Mouse (Mus musculus) c-Kit-positive CD71-positive TER-119-positive erythroid progenitor cells, embryonic 14.5 days (primary cell): ENCODE data around the gene Gm17617.
A peak's percentile ranks its signal among the peaks of the same experiment; 100 is the strongest.
"Not testable (repeated sequence)": the region's sequence is repeated elsewhere in the genome, so short reads cannot be mapped to it uniquely, and the experiment has no call there.

Experiments used
- DNase-seq: peaks from one replicate; pipeline ENCODE4 v3.0.0-alpha.2; 2013; ENCODE audit warnings: low spot score

The Gm17617 gene

DNA sequence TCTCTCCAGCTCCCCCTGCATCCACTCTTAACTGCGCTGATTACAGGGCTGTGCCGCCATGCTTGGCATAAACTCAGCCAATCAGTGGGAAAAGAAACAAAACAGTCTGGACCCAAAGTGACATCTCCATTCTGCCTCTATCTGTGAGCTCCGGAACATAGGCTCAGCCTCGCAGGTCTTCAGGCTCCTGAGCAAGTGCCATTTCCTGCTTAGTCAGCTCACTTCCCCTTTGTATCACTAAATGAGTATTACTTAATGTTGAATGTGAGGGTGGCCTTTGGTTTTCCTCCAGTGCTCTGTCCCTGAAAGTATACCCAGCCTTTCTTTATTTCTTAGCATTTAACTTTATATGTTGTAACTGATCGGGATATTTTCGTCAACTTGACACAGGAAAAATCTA is 8.4 kb downstream of the Gm17617 start:
- DNase-seq, result no peak

DNA sequence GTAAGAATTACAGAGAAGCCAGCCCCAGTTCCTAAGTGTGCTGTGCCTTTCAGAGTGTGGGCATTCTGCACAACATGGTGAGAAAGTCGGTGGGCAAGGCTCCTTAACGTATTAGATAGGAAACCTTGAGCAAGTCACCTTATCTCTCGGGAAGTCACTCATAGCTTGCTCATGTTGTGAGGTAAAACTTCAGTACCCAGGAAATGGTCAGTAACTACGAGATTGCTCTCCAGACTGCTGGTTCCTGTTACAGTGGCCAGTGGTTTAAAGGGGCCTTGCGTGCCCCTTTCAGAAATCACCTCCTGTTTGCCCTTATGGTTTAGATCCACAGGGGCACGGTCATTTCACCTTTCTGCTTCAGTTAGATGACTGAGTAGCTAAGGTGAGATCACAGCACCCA is 19.0 kb downstream of the Gm17617 start:
- no peak for DNase-seq

DNA sequence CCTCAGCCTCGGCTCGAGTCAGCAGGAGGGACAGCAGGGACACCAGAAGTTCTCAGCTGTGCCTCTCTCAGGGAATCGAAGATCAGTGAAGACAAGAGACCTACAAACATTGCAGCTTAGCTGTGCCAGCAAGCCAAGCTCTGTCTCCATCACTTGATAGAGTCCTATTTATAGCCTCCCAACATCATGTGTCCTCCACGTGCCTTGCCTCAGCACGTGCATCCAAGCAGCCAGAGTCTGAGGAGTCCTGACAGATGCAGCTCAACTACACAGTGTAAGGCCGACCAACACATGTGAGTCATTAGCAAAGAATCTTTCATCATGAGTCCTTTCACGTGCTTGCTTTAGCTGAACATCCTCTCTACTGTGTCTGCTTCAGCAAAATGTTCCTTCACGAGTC is 25.7 kb downstream of the Gm17617 start:
- no peak for DNase-seq

DNA sequence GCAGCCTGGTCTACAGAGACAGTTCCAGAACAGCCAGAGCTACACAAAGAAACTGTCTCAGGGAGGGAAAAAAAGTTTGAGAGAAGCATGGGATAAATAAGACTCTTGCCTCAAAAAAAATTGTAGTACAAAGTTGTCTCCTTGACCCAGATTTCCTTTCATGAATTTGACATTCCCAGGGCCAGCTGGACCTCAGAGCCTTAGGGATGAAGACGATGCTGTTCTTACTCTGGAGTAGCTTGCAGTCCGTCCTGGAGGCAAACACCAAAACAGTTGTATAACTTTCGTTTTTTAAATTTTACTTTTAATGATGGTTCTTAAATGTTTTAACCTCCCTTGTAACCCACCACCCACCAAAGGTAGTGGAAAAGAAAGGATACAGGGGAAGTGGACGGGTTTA is 26.2 kb downstream of the Gm17617 start:
- DNase-seq, result no peak

DNA sequence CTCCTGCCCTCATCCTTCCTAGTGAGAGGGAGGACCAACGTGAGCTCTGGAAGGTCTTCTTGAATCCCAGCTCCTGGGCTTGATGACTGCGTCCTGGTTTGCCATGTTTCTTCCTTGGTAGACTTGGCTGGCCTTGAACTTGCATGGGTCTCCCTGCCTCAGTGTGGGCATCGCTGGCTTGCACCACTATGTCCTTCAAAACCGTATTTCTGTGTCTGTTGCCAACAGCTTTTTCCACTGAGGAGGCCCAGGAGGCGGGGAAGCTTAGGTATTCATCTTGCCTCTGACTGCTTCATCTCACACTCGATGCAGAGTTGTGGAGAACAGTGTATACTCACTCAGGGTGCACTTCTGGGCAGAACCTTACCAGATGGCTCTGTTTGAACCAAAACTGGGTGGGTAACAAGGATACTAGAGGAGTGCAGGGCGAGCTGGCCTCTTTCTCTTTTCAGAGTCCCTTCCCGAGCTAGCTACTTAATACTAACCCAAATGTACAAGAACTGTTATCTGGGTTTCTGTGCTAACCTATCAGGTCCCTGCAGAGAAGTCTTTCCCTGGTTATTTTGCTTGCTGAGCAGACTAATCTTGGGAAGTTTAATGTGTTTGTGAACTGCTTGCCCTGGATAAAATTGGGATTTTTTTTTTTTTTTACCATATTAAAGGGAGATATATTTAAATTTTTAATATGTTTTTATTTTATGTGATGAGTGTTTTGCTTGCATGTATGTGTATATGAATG is 27.2 kb downstream of the Gm17617 start:
- peak; percentile 44 for DNase-seq

DNA sequence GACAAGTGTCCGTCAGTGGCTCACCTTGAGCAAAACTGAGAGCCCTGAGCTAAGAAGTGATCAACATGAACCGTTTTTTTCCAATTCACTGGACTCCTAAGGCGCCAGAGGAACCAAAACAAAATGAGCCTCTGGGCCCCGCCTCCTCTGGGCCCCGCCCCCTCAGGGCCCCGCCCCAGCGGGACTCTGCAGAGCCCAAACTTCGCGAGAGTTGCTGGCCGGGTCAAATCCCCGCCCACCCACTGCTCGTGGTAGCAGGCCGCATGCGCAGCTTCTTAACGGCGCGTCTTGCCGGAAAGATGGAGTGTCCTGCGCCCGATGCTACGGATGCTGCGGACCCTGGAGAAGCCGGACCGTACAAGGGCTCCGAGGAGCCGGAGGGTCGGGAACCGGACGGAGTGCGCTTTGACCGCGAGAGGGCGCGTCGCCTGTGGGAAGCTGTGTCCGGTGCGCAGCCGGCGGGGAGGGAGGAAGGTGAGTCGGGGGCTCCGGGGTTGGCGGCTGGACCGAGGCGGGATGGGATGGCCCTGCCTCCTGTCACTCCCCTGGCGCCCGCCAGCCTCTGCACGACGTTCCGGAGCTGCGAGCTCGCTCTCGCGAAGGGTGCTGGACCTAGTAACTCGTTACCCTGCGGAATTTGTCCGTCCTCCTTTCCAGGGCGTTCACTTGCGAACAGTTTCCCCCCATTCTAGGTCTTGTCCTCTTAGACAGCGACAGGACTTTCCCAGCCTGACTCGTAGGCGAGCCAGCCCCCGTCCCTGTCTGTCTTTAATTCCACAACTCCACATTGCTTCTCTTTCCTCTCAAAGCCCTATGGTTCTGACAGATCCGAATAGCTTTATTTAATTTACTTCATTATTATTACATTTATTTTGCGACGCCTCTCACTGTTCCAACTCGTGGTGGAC is 28.0 kb downstream of the Gm17617 start, which contains the start of gene Zfp346:
Gene Zfp346, plus strand, starts transcription at position 267 of the 908 bp plus-strand sequence.
- DNase-seq, result peak; percentile 94

DNA sequence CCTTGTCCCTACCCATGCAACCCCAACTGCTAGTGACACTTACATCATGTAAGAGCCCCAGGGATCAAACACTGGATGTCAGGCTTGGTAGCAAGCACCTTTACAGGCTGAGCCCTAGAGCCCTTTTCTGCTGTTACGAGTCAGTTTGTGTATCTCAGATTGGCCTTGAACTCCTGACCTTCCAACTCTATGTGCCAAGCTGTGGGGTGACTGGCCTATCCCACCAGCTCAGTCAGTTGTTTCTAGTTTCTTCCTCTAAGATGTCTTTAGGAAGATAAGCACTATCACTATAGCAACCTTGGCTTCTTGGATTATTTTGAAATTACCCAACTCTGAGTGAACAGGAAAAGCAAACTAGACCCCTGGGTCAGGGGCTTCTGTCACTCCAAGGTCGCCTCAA is 30.0 kb downstream of the Gm17617 start:
- no peak for DNase-seq

DNA sequence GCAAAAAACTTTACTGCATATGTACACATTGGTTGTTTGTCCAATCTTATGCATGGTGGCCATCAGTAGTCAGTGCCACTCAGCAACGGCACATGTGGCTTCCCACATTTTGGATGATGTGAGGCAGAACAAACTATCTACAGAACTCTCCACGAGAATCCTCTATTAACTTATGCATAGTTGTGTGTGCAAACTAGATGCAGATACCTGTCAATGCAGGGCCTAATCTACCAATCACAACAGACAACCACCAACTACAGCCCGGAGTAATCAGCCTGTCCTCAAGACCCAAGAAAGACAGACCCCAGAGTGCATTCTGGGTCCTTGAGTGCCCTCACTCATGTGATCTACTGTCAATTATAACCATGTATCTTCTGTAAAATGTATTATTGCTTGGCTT is 31.0 kb downstream of the Gm17617 start:
- no peak for DNase-seq

DNA sequence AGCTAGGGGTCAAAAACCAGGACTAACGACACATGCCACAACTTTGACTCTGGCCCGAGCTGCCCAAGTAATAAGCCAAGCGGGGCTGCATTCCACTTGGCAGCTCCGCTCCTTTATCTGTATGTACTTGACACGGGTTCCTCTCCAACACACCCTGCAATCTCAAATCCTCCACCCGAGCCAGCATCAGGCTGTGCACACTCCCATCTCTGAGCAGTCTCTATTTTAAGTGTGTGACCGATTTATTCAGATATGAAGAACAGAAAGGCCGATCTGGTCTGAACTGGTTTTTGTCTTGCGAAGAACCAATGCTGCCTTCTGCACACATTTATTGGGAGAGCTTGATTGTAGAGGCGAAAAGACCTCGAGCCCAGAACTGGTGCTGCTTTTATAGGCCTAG is 31.7 kb downstream of the Gm17617 start:
- no peak for DNase-seq

DNA sequence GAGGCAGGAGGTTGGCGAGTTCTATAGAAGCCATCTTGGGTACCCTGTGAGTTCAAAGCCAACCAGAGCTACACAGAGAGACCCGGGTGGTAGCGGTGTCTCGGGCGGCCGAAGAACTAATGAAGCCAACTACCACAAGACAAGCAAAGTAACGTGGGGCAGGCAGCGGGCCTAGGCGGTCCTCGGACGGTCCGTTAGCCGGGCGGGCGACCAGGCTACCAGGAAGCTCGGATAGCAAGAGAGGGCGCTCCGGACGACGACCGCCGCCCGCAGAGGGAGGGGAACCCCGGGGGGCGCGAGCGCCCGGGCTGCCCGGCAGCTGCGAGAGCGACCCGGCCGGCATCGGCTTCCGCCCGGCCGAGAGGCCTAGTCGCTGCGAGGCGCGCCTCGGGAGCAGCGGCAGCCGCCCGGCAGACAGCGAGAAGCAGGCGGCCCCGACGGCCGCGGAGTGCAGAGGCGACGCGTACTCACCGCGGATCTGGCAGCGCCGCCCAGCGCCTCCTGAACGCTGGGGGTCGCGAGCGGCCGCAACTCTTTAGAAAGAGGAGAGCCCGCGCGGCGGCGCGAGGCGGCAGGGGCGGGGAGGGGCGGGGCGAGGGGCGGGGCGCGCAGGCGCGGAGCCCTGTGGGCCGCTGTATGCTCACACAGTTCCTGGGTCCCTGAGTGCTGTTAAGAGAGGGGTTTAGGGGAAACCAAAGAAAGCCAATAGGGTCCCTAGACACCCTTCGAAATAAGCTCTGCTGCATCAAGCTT is 33.4 kb downstream of the Gm17617 start, which contains the start of gene Uimc1:
Gene Uimc1, minus strand, starts transcription at position 575 of the 753 bp plus-strand sequence.
- peak; percentile 71 for DNase-seq

DNA sequence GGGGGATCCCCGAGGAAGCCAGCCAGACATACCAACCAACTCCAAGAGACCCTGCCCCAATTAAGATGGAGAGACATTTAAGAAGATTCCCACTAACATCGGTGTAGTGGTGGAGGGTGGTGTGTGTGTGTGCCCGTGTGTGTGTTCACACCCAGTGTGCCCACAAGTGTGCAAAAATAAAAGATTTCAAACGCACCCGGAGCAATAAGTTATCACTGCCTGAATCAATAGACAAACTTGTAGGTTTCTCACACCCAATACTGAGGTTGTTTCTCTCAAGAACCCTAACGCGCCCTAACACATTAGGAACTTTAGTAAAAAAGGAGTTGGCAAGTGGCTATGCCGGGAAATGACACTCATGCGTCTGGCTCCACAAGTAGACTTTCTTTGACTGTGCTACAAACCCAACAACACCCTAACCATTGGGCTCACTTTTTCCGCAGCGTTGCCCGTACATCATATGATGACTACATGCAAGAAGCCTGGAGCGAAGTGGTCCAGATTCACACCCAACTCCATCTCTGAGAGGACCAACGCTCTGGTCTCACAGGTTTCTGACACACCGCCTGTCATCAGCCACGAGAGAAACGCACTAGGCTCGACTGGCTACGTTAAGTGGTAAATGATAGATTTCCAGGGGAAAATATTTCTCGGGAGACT is 34.2 kb downstream of the Gm17617 start:
- no peak for DNase-seq

DNA sequence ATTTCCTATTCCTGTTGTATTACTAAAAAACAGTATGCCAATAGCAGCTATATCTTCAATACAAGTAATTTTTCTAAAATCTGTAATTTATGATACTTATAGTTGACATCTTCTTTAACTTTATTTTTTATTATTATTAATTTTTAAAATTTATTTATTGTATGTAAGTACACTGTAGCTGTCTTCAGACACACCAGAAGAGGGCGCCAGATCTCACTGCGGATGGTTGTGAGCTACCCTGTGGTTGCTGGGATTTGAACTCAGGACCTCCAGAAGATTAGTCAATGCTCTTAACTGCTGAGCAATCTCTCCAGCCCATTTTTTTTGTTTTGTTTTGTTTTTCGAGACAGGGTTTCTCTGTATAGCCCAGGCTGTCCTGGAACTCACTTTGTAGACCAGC is 35.5 kb downstream of the Gm17617 start:
- not testable (repeated sequence) for DNase-seq

DNA sequence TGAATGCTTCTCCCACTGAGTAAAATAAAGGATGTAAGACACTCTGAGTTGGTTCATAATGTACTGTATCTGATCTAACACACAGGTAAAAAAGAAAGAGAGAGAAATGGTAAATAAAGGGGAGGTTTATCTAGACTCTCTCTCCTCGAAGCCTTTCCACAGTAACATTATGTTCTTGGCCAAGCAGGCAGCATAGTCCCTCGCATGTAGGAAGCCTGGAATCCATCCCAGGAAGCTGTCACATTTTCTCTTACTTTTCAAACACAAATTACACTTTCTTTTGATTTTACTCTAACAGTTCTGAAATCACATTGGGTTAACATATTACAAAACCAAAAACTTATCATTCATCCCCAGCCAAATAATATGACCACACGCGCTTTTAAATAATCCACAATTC is 40.8 kb downstream of the Gm17617 start:
- DNase-seq, result no peak
